ENCODE assay signal across 14 mouse cellular contexts in genomic region chr10:21833757-21834156, GRCm38 (mm10).
"Had no signal": no experiment of that assay in that cellular context is flagged by ENCODE, and none has a peak within 500 bp of the region (broad histone marks: within the 10 kb centered on the region; RNA-seq: fewer than 3 reads in every experiment).

No protein-coding gene starts in this region.

- H3K4me2 ChIP-seq: kidney, embryonic 15.5 days; liver, embryonic 13.5 days; lung, embryonic 14.5 days; midbrain, embryonic 12.5 days; midbrain, embryonic 15.5 days; neural tube, embryonic 13.5 days had no signal

- H3K9me3 ChIP-seq: kidney, embryonic 15.5 days; liver, embryonic 13.5 days; midbrain, embryonic 12.5 days; midbrain, embryonic 15.5 days; neural tube, embryonic 13.5 days had no signal

- H3K27me3 ChIP-seq: kidney, embryonic 15.5 days; liver, embryonic 13.5 days; midbrain, embryonic 12.5 days; midbrain, embryonic 15.5 days; neural tube, embryonic 13.5 days had no signal

- DNase-seq: kidney, adult 8-10 months; kidney, postnatal 10 days; kidney, postnatal 36 days; liver, embryonic 13.5 days; lung, embryonic 14.5 days; retina, postnatal 1 day; right cerebral cortex, postnatal 25 days; spleen, adult 18-20 months; thymus, adult 18-20 months had no signal

- H3K27ac ChIP-seq: kidney, embryonic 15.5 days; liver, embryonic 13.5 days; macrophage; midbrain, embryonic 12.5 days; midbrain, embryonic 15.5 days; neural tube, embryonic 13.5 days had no signal

- H3K4me3 ChIP-seq: kidney, embryonic 15.5 days; liver, embryonic 13.5 days; midbrain, embryonic 12.5 days; midbrain, embryonic 15.5 days; neural tube, embryonic 13.5 days had no signal

- H3K36me3 ChIP-seq: kidney, embryonic 15.5 days; liver, embryonic 13.5 days; midbrain, embryonic 12.5 days; midbrain, embryonic 15.5 days; neural tube, embryonic 13.5 days had no signal
